Mouse (Mus musculus): ENCODE data around the gene Olfr156. TPM values are rescaled to one million over a fixed set of nuclear protein-coding genes. Genes with fewer than 3 reads are reported as not detected.
"Not testable (repeated sequence)": the region's sequence is repeated elsewhere in the genome, so short reads cannot be mapped to it uniquely, and the experiment has no call there.

Gene Olfr156
- polyA plus RNA-seq, 1 experiment from 2014 or later = not detected

DNA sequence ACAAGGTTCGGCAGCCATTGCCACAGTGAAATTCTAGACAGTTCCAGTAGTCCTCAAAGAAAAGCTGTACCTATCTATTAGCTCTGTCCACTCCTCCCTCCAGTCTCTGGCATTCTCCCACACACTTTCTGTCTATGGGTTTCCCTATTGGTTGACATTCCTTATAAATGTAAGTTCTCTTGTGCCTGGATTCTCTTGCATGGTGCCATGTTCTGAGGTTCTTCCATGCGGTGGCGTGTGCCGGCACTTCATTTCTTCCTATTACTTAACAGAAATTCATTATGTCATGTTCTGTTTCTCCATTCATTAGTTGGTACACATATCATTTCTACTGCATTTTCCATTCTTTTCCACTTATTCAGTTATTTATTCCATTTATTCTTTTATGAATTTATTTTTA is 5.1 kb upstream of the Olfr156 start:
- H3K4me2 ChIP-seq (replicated peaks) = no peak overlapping the region
- no peak overlapping the region for H3K9ac ChIP-seq (replicated peaks)
- H3K36me3 ChIP-seq = no peaks in the 10 kb centered on the region
- no peaks in the 10 kb centered on the region for H3K27me3 ChIP-seq
- WGBS = 94% methylated on average over 4 of the region's 4 CpGs
- no peak overlapping the region for H3K4me3 ChIP-seq
- H3K4me1 ChIP-seq = no peaks in the 10 kb centered on the region
- H3K9me3 ChIP-seq = no peaks in the 10 kb centered on the region
- H3K27ac ChIP-seq (replicated peaks) = no peak overlapping the region
- ATAC-seq (ENCODE audit: low FRiP score, low read depth) = no peak

DNA sequence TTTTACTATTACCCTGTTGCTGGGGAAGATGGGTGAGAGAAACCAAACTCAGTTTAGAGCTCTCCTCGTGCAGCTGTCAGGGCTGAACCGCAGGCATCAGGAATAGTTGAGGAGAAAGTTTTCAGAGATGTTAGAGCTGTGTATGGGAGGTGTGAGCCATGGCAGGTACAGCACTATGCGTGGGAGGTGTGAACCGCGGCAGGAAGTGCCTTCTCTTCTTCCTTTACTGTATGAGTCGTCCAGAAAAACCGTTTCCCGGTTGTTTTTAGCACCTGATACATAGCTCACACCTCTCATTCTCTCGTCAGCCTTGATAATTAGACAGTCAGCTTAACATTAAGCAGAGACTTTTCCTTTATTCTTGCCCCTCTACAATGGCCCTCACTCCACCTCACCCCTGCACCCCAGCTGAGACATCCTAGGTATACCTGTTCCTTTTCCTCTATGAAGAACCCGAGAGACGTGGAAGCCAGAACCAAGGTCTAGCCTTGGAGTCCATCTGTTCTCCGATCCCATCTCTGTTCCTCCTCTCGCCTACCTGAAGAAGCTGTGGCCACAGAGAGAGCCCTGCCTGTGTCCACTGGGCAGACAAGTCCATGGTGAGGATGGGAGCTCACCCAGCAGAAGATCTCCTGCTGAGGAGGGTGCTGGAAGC is 672 bp downstream of the Olfr156 start:
- Histone ChIP-seq H3K9me3 (no peaks in the 10 kb centered on the region), H3K9ac (replicated peaks) (no peak overlapping the region), H3K27ac (replicated peaks) (no peak overlapping the region), H3K4me1 (no peaks in the 10 kb centered on the region), H3K4me3 (no peak overlapping the region), H3K4me2 (replicated peaks) (no peak overlapping the region), H3K27me3 (no peaks in the 10 kb centered on the region), H3K36me3 (no peaks in the 10 kb centered on the region)
- no peak for ATAC-seq (ENCODE audit: low FRiP score, low read depth)
- WGBS = 89% methylated on average over 13 of the region's 13 CpGs

DNA sequence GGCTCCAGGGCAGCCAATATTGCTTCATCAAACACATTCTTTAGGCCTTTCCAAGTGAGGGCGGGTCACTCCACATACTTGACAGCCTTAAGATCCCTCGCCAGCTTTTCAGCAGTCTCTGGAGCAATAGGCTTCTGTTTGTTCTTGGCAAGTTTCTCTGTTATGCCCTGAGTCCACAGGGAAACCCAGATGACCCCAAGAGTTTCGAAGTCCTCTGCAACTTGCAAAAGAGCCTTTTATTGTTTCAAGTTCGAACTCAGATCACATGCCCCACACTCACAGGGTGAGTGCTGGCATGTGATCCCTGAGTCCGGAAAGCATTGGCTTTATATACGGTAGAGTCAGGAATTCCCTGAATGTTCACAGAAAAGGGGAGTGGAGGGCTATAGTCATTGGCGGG is 24.8 kb downstream of the Olfr156 start:
- WGBS = 80% methylated on average over 7 of the region's 7 CpGs
- Histone ChIP-seq H3K9ac (replicated peaks) (no peak overlapping the region), H3K36me3 (no peaks in the 10 kb centered on the region), H3K27ac (replicated peaks) (no peak overlapping the region), H3K4me2 (replicated peaks) (no peak overlapping the region), H3K9me3 (peaks cover 7% of the 10 kb centered on the region; the same call in 1 of the 2 replicates), H3K27me3 (no peaks in the 10 kb centered on the region), H3K4me3 (no peak overlapping the region), H3K4me1 (no peaks in the 10 kb centered on the region)
- ATAC-seq (ENCODE audit: low FRiP score, low read depth) = no peak

DNA sequence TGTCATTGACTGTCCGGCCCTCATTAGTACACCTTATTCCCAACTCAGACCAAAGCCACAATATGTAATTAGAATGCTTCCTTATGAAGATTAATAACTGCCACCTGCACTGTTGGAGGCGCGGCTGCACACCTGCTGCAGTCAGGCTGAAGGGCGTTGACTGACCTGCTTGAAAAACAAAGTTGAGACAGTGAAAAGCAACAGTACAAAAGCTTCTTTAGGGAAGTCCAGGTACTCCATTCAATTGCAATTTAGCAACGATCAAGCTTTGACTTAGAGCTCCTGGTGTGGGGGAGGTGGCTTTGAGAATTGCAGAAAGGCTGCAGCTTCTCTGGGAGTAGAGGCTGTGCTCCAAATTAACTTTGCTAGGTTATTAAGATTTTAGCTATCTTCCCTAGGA is 27.9 kb downstream of the Olfr156 start:
- H3K27ac ChIP-seq (replicated peaks); H3K4me1 ChIP-seq; ATAC-seq (ENCODE audit: low FRiP score, low read depth): not testable (repeated sequence)

GRCm38 (mm10) chr4:43795296-43795695 is 28.4 kb downstream of the Olfr156 start:
- Histone ChIP-seq H3K4me3 (no peak overlapping the region), H3K36me3 (no peaks in the 10 kb centered on the region), H3K27ac (replicated peaks) (no peak overlapping the region), H3K4me1 (no peaks in the 10 kb centered on the region), H3K9me3 (no peaks in the 10 kb centered on the region), H3K27me3 (no peaks in the 10 kb centered on the region), H3K9ac (replicated peaks) (no peak overlapping the region), H3K4me2 (replicated peaks) (no peak overlapping the region)
- WGBS = 75% methylated on average over 6 of the region's 6 CpGs
- no peak for ATAC-seq (ENCODE audit: low FRiP score, low read depth)

More for the DNA sequence above, 27.9 kb downstream of the Olfr156 start:
- not testable (repeated sequence) for H3K36me3 ChIP-seq; H3K9me3 ChIP-seq; H3K9ac ChIP-seq (replicated peaks); H3K4me3 ChIP-seq; H3K27me3 ChIP-seq; H3K4me2 ChIP-seq (replicated peaks)
- WGBS = 84% methylated on average over 5 of the region's 5 CpGs

GRCm38 (mm10) chr4:43772304-43772703 is 51.4 kb downstream of the Olfr156 start:
- Histone ChIP-seq H3K4me1 (no peaks in the 10 kb centered on the region), H3K9me3 (no peaks in the 10 kb centered on the region), H3K27ac (replicated peaks) (no peak overlapping the region), H3K4me3 (no peak overlapping the region), H3K9ac (replicated peaks) (no peak overlapping the region), H3K27me3 (no peaks in the 10 kb centered on the region), H3K4me2 (replicated peaks) (no peak overlapping the region), H3K36me3 (no peaks in the 10 kb centered on the region)
- no peak for ATAC-seq (ENCODE audit: low FRiP score, low read depth)
- WGBS = 22% methylated on average over 2 of the region's 2 CpGs

DNA sequence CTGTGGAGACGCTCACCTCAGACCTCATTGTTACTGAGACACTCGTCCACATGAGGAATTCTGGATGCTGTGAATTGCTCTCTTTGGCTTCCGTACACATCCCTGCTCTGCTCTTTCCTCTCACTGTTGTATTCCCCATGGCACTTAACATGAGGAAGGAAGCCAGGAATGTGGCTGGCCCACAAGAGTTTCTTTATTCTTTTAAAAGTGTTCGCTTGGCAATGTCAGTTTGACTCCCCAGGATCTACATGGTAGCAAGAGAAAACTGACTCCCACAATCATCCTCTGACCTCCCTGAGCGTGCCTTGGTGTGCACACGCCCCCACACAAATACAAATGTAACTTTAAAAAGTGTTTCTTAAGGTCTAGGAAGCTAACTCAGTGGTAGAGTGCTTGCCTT is 52.1 kb downstream of the Olfr156 start:
- no peak for ATAC-seq (ENCODE audit: low FRiP score, low read depth)
- no peaks in the 10 kb centered on the region for H3K27me3 ChIP-seq
- no peak overlapping the region for H3K4me2 ChIP-seq (replicated peaks)
- no peaks in the 10 kb centered on the region for H3K36me3 ChIP-seq
- WGBS = 70% methylated on average over 6 of the region's 6 CpGs
- no peaks in the 10 kb centered on the region for H3K9me3 ChIP-seq
- no peak overlapping the region for H3K27ac ChIP-seq (replicated peaks)
- H3K4me3 ChIP-seq = no peak overlapping the region
- H3K9ac ChIP-seq (replicated peaks) = no peak overlapping the region
- no peaks in the 10 kb centered on the region for H3K4me1 ChIP-seq

GRCm38 (mm10) chr4:43770909-43771308 is 52.8 kb downstream of the Olfr156 start, which contains the start of gene Olfr159:
Gene Olfr159 (minus strand): TSS chr4:43771009.
- no peak for ATAC-seq (ENCODE audit: low FRiP score, low read depth)
- WGBS = 84% methylated on average over 6 of the region's 6 CpGs
- no peaks in the 10 kb centered on the region for H3K27me3 ChIP-seq
- H3K4me3 ChIP-seq = no peak within 1 kb of the TSS
- no peak within 1 kb of the TSS for H3K4me2 ChIP-seq (replicated peaks)
- no peaks in the 10 kb centered on the region for H3K4me1 ChIP-seq
- H3K9ac ChIP-seq (replicated peaks) = no peak within 1 kb of the TSS
- no peaks in the 10 kb centered on the region for H3K9me3 ChIP-seq
- H3K36me3 ChIP-seq = no peaks in the 10 kb centered on the region
- H3K27ac ChIP-seq (replicated peaks) = no peak within 1 kb of the TSS

Other genes with a start within 250 kb of the Olfr156 start
- 31.8 and 37.2 TPM in 2 replicates for gene Rgp1, start 245.2 kb downstream of the Olfr156 start, polyA plus RNA-seq (2016; fragmentation: Nextera tagmentation; extraction: Ambion mirVana)
- gene Gba2, start 245.0 kb downstream of the Olfr156 start, polyA plus RNA-seq (2016; fragmentation: Nextera tagmentation; extraction: Ambion mirVana) = 49.2 and 52.6 TPM in 2 replicates
- 0.51 and 1.8 TPM in 2 replicates for gene Msmp, start 239.4 kb downstream of the Olfr156 start, polyA plus RNA-seq (2016; fragmentation: Nextera tagmentation; extraction: Ambion mirVana)
- gene Npr2, start 192.0 kb downstream of the Olfr156 start, polyA plus RNA-seq (2016; fragmentation: Nextera tagmentation; extraction: Ambion mirVana) = 24.9 TPM in 2 replicates
- gene Spag8, start 170.3 kb downstream of the Olfr156 start, polyA plus RNA-seq (2016; fragmentation: Nextera tagmentation; extraction: Ambion mirVana) = 3.9 TPM in 2 replicates
- 70.6 and 71.8 TPM in 2 replicates for gene Hint2, start 167.4 kb downstream of the Olfr156 start, polyA plus RNA-seq (2016; fragmentation: Nextera tagmentation; extraction: Ambion mirVana)
- gene Tmem8b, start 154.9 kb downstream of the Olfr156 start, polyA plus RNA-seq (2016; fragmentation: Nextera tagmentation; extraction: Ambion mirVana) = 11.9 and 14.7 TPM in 2 replicates
- gene Fam221b, start 154.8 kb downstream of the Olfr156 start, polyA plus RNA-seq (2016; fragmentation: Nextera tagmentation; extraction: Ambion mirVana) = 2.8 and 2.9 TPM in 2 replicates
- gene Olfr70, start 123.1 kb downstream of the Olfr156 start, polyA plus RNA-seq (2016; fragmentation: Nextera tagmentation; extraction: Ambion mirVana) = not detected in 2 replicates
- gene Olfr71, start 113.6 kb downstream of the Olfr156 start, polyA plus RNA-seq (2016; fragmentation: Nextera tagmentation; extraction: Ambion mirVana) = not detected in 2 replicates
- 0.11 and 0.16 TPM in 2 replicates for gene Hrct1, start 96.7 kb downstream of the Olfr156 start, polyA plus RNA-seq (2016; fragmentation: Nextera tagmentation; extraction: Ambion mirVana)
- gene Spaar, start 93.9 kb downstream of the Olfr156 start, polyA plus RNA-seq (2016; fragmentation: Nextera tagmentation; extraction: Ambion mirVana) = not detected in 2 replicates
- gene Olfr159, start 52.9 kb downstream of the Olfr156 start, polyA plus RNA-seq (2016; fragmentation: Nextera tagmentation; extraction: Ambion mirVana) = not detected in 2 replicates
- not detected in 2 replicates for gene Olfr157, start 16.3 kb upstream of the Olfr156 start, polyA plus RNA-seq (2016; fragmentation: Nextera tagmentation; extraction: Ambion mirVana)
- gene Olfr155, start 27.7 kb upstream of the Olfr156 start, polyA plus RNA-seq (2016; fragmentation: Nextera tagmentation; extraction: Ambion mirVana) = not detected in 2 replicates
- gene Reck, start 51.6 kb upstream of the Olfr156 start, polyA plus RNA-seq (2016; fragmentation: Nextera tagmentation; extraction: Ambion mirVana) = 12.0 and 15.1 TPM in 2 replicates
- gene Glipr2, start 133.5 kb upstream of the Olfr156 start, polyA plus RNA-seq (2016; fragmentation: Nextera tagmentation; extraction: Ambion mirVana) = 54.6 and 62.9 TPM in 2 replicates
- not detected in 2 replicates for gene Ccin, start 159.6 kb upstream of the Olfr156 start, polyA plus RNA-seq (2016; fragmentation: Nextera tagmentation; extraction: Ambion mirVana)
- gene Clta, start 180.6 kb upstream of the Olfr156 start, polyA plus RNA-seq (2016; fragmentation: Nextera tagmentation; extraction: Ambion mirVana) = 226 and 233 TPM in 2 replicates